Mouse (Mus musculus) CH12.LX (cell line): ENCODE measurements at regions not wholly inside any gene's neighbourhood (a gene's known extent, or its start where the extent isn't known, plus 50 kb on each side); places are given as distances from the start of the nearest gene placed in this dataset.

Experiments
- DNase-seq: peaks from one replicate; pipeline ENCODE4 v3.0.0-alpha.2; 2013; ENCODE audit errors: extremely low read depth
- H3K27ac ChIP-seq: 2 replicates; pipeline ENCODE4 v1.5.1; 2012; ENCODE audit warnings: low read depth, mild to moderate bottlenecking, control low read depth, moderate library complexity; ENCODE audit not compliant: insufficient read depth
- H3K27me3 ChIP-seq: replicated peaks from 2 replicates; pipeline ENCODE3; 2012; ENCODE audit warnings: inconsistent platforms
- H3K36me3 ChIP-seq, 2 experiments: replicated peaks in 1 of 2; 2 replicates each; pipeline versions ENCODE3 to v1.6.1; 2012; ENCODE audit warnings: inconsistent platforms in 1 of 2, low read length in 1 of 2, mild to moderate bottlenecking in 1 of 2, mixed read lengths in 1 of 2, moderate library complexity in 1 of 2; ENCODE audit not compliant: control insufficient read depth in 1 of 2, insufficient read depth in 1 of 2
- H3K4me1 ChIP-seq, 2 experiments: 2 replicates each; pipeline ENCODE4 v1.6.1; 2012; ENCODE audit warnings: inconsistent platforms in 1 of 2, moderate library complexity in 1 of 2; ENCODE audit not compliant: insufficient read depth in 2 of 2, control insufficient read depth in 1 of 2
- H3K4me2 ChIP-seq: 2 replicates; pipeline ENCODE4 v1.6.1; 2012; ENCODE audit warnings: low read depth, mild to moderate bottlenecking, control low read depth; ENCODE audit not compliant: poor library complexity, insufficient read depth, severe bottlenecking
- H3K4me3 ChIP-seq, 3 experiments: fragments of 150-350 bp in 1 of 3; sonication (generic) in 1 of 3; replicated peaks in 1 of 3; 2 replicates each; pipeline versions ENCODE3 to v1.5.1; 2011 to 2012; ENCODE audit warnings: low read depth in 2 of 3, low read length in 2 of 3, mild to moderate bottlenecking in 2 of 3, moderate library complexity in 2 of 3, control low read depth in 1 of 3, improper control_type of control experiment in 1 of 3, inconsistent platforms in 1 of 3, mixed read lengths in 1 of 3; ENCODE audit not compliant: poor library complexity in 1 of 3
- H3K79me2 ChIP-seq: replicated peaks from 2 replicates; pipeline ENCODE4 v1.6.1; 2012; ENCODE audit warnings: mild to moderate bottlenecking, moderate library complexity; ENCODE audit not compliant: control insufficient read depth, poor library complexity, insufficient read depth, severe bottlenecking; ENCODE audit errors: extremely low read depth
- H3K9ac ChIP-seq: 2 replicates; pipeline ENCODE4 v1.6.1; 2012; ENCODE audit warnings: low read depth, mild to moderate bottlenecking, control low read depth, moderate library complexity; ENCODE audit not compliant: insufficient read depth
- H3K9me3 ChIP-seq: replicated peaks from 2 replicates; pipeline ENCODE3; 2012; ENCODE audit warnings: low read length, inconsistent platforms, mixed read lengths
- CHD1 ChIP-seq: IDR thresholded peaks from 2 replicates; pipeline ENCODE4 v1.6.1; 2012; ENCODE audit warnings: low read depth, low read length, improper control_type of control experiment, inconsistent platforms
- CHD2 ChIP-seq: IDR thresholded peaks from 2 replicates; pipeline ENCODE4 v1.6.1; 2011; ENCODE audit warnings: low read length, improper control_type of control experiment
- CTCF ChIP-seq, 2 experiments: IDR thresholded peaks in 1 of 2; conservative IDR thresholded peaks in 1 of 2; 2 replicates each; pipeline ENCODE4 v1.5.1; 2011 to 2012; ENCODE audit warnings: low read depth in 2 of 2, low read length in 2 of 2, improper control_type of control experiment in 1 of 2, inconsistent platforms in 1 of 2, mild to moderate bottlenecking in 1 of 2, moderate library complexity in 1 of 2
- E2F4 ChIP-seq: IDR thresholded peaks from 2 replicates; pipeline ENCODE4 v1.6.1; 2011; ENCODE audit warnings: low read depth, low read length, improper control_type of control experiment; ENCODE audit not compliant: insufficient replicate concordance
- IRF4 ChIP-seq: IDR thresholded peaks from 2 replicates; pipeline ENCODE4 v1.6.1; 2014; ENCODE audit warnings: low read depth, mild to moderate bottlenecking, inconsistent platforms, low read length, improper control_type of control experiment
- JUN ChIP-seq: IDR thresholded peaks from 2 replicates; pipeline ENCODE4 v1.6.1; 2011; ENCODE audit warnings: low read depth, mild to moderate bottlenecking, low read length, improper control_type of control experiment, moderate library complexity; ENCODE audit not compliant: insufficient read depth
- JUND ChIP-seq: conservative IDR thresholded peaks from 2 replicates; pipeline ENCODE4 v1.6.1; 2011; ENCODE audit warnings: low read depth, low read length, improper control_type of control experiment
- MAFK ChIP-seq: IDR thresholded peaks from 2 replicates; pipeline ENCODE4 v1.6.1; 2011; ENCODE audit warnings: low read length, improper control_type of control experiment; ENCODE audit not compliant: insufficient replicate concordance
- MAX ChIP-seq: IDR thresholded peaks from 2 replicates; pipeline ENCODE4 v1.6.1; 2011; ENCODE audit warnings: low read length, improper control_type of control experiment
- NELFE ChIP-seq: IDR thresholded peaks from 2 replicates; pipeline ENCODE4 v1.6.1; 2011; ENCODE audit warnings: low read depth, low read length, improper control_type of control experiment
- POLR2A ChIP-seq: IDR thresholded peaks from 2 replicates; pipeline ENCODE4 v1.6.1; 2011; ENCODE audit warnings: low read depth, mild to moderate bottlenecking, improper control_type of control experiment, low read length
- RCOR1 ChIP-seq: conservative IDR thresholded peaks from 2 replicates; pipeline ENCODE4 v1.6.1; 2012; ENCODE audit warnings: low read depth, mild to moderate bottlenecking, inconsistent platforms, low read length, improper control_type of control experiment
- SIN3A ChIP-seq: IDR thresholded peaks from 2 replicates; pipeline ENCODE4 v1.6.1; 2012; ENCODE audit warnings: low read length, improper control_type of control experiment, inconsistent platforms
- SMC3 ChIP-seq: IDR thresholded peaks from 2 replicates; pipeline ENCODE4 v1.6.1; 2011; ENCODE audit warnings: low read depth, low read length, improper control_type of control experiment
- UBTF ChIP-seq: IDR thresholded peaks from 2 replicates; pipeline ENCODE4 v1.6.1; 2012; ENCODE audit warnings: low read depth, mild to moderate bottlenecking, inconsistent platforms, low read length, improper control_type of control experiment, moderate library complexity
- USF1 ChIP-seq: IDR thresholded peaks from 2 replicates; pipeline ENCODE4 v1.6.1; 2014; ENCODE audit warnings: low read depth, mild to moderate bottlenecking, inconsistent platforms, low read length, improper control_type of control experiment
- USF2 ChIP-seq: conservative IDR thresholded peaks from 2 replicates; pipeline ENCODE4 v1.6.1; 2011; ENCODE audit warnings: low read depth, low read length, improper control_type of control experiment
- ZMIZ1 ChIP-seq: IDR thresholded peaks from 2 replicates; pipeline ENCODE4 v1.6.1; 2012; ENCODE audit warnings: low read depth, mild to moderate bottlenecking, inconsistent platforms, low read length, improper control_type of control experiment
- ZNF384 ChIP-seq: IDR thresholded peaks from 2 replicates; pipeline ENCODE4 v1.6.1; 2012; ENCODE audit warnings: low read depth, low read length, improper control_type of control experiment, inconsistent platforms
- dilution Hi-C: fragments of 300-500 bp; cut with MboI; formaldehyde crosslinking; loops from 2 replicates; pipeline ENCODE4 v1.14.3; 2020; ENCODE audit warnings: low sequenced_read_pairs; ENCODE audit not compliant: extremely low pct_unique_long_range_greater_than_20kb, extremely low pct_ligation_motif_present
- in situ Hi-C: fragments of 300-500 bp; cut with MboI; formaldehyde crosslinking; loops from 3 replicates; pipeline ENCODE4 v1.14.3; 2019; ENCODE audit warnings: low sequenced_read_pairs, low pct_ligation_motif_present, low pct_unique_long_range_greater_than_20kb, mixed read lengths

DNA sequence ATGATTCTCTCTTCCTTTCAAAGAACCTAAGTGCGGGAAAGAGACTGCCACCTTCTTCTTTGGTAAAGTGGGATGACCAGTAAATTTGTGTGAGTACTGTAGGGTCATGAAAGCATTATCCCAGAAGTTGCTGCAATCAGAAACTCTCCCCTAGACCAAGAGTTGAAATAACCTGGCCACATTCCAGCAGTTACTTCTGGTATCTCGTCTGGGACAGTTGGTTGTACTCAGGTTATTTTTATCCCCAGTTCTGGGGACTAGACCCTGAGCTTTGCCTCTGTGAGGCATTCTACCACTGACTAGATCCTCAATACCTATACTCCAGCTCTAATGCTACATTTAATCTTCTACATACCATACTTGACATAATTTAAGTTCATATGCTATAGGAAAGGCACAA lies 259.8 kb upstream of the Camk1g start:
- H3K4me1 ChIP-seq = no peaks in the 10 kb centered on the region
- TF ChIP-seq CHD2 (no peak), ZMIZ1 (no peak), USF2 (no peak), CTCF (conservative IDR thresholded peaks at IDR 0.05 in 1 of 2, IDR thresholded peaks at IDR 0.05 in 1 of 2; ENCODE audit: low read depth in 2 of 2, low read length in 2 of 2) (no peak), E2F4 (no peak), USF1 (no peak)
- H3K9ac ChIP-seq = no peak overlapping the region
- in situ Hi-C loops (no loop called here), dilution Hi-C loops (no loop called here)
- no peaks in the 10 kb centered on the region for H3K79me2 ChIP-seq
- H3K4me3 ChIP-seq = no peak overlapping the region
- H3K36me3 ChIP-seq = no peaks in the 10 kb centered on the region
- H3K27me3 ChIP-seq = peaks cover 30% of the 10 kb centered on the region
- no peak for DNase-seq
- no peak overlapping the region for H3K27ac ChIP-seq
- H3K9me3 ChIP-seq = no peaks in the 10 kb centered on the region
- no peak overlapping the region for H3K4me2 ChIP-seq

- dilution Hi-C loops = no loop called here
- Histone ChIP-seq H3K4me1 (no peaks in the 10 kb centered on the region), H3K27me3 (peaks cover 30% of the 10 kb centered on the region), H3K9ac (no peak overlapping the region), H3K4me2 (no peak overlapping the region), H3K79me2 (no peaks in the 10 kb centered on the region), H3K9me3 (no peaks in the 10 kb centered on the region), H3K27ac (no peak overlapping the region), H3K36me3 (no peaks in the 10 kb centered on the region), H3K4me3 (no peak overlapping the region)
- DNase-seq = no peak
- no peak for TF ChIP-seq JUND
- TF ChIP-seq ZNF384 = no peak
- no peak for TF ChIP-seq POLR2A
- TF ChIP-seq NELFE = no peak
- TF ChIP-seq MAFK = no peak
- no peak for TF ChIP-seq JUN
- no peak for TF ChIP-seq MAX
- no peak for TF ChIP-seq CHD1
- TF ChIP-seq SMC3 = no peak
- no peak for TF ChIP-seq RCOR1
- no peak for TF ChIP-seq UBTF
- no peak for TF ChIP-seq USF2
- TF ChIP-seq CTCF (conservative IDR thresholded peaks at IDR 0.05 in 1 of 2, IDR thresholded peaks at IDR 0.05 in 1 of 2; ENCODE audit: low read depth in 2 of 2, low read length in 2 of 2) = no peak
- TF ChIP-seq SIN3A = no peak
- TF ChIP-seq IRF4 = no peak
- in situ Hi-C loops = no loop called here
These were observed 257.1 kb upstream of the Camk1g start for GRCm38 (mm10) chr1:193626924-193627849.
